Mouse (Mus musculus): Measurements from ENCODE around the gene Stat3.

Gene Stat3

DNA sequence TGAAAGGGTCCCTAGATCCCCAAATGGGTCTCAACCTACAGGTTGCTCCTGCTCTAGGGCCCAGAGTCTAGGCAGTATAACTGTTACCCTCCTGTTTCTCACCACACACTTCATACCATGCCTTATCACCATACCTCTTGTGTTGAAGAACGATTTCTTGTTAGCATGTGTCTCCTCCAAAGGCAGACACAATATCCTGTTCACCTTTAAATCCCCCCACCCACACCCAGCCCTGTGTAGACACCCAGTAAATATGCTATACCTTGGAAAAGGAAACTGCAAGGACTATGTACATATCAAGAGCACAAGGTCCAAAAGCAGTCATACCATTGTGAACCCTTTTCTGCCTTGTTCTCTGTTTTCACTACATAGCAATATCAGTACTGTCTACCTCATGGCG lies 87.3 kb downstream of the Stat3 start:
- DNase-seq (ENCODE audit: low spot score): no peak

DNA sequence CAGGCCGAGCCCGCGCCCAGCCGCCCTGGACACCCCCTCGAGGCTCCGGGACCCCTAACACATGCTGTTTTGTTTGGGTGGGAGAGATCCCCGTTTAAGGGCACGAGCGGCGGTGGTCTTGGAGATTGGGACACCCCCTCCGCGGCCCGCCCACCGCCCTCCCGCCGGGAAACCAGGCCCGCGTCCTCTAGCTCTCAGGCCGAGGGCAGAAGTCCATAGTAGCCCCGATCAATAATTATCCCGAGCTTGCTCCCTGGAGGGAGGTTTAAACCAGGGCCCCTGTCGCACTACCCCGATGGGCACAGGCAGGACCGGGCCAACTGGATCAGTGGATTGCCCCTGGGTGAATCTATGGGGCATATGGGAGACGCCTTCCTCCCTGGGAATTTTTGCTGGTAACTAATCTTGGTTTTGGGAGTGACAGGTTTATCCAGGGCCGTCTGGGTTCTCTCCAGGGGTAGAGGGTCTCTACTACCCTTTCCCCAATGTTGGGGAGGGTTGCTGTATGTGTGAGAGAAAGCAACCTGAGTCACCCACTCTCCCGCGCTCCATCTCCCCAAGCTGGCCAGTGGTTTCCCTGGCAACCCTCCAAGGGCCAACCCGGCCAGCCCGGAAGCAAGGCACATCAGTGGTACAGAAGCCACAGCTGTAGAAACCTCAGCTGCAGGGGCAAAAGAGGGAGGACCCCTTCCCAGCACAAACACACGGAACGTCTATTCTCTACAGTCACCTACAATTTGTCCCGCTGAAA lies 88.4 kb downstream of the Stat3 start:
- DNase-seq (ENCODE audit: low spot score): no peak

DNA sequence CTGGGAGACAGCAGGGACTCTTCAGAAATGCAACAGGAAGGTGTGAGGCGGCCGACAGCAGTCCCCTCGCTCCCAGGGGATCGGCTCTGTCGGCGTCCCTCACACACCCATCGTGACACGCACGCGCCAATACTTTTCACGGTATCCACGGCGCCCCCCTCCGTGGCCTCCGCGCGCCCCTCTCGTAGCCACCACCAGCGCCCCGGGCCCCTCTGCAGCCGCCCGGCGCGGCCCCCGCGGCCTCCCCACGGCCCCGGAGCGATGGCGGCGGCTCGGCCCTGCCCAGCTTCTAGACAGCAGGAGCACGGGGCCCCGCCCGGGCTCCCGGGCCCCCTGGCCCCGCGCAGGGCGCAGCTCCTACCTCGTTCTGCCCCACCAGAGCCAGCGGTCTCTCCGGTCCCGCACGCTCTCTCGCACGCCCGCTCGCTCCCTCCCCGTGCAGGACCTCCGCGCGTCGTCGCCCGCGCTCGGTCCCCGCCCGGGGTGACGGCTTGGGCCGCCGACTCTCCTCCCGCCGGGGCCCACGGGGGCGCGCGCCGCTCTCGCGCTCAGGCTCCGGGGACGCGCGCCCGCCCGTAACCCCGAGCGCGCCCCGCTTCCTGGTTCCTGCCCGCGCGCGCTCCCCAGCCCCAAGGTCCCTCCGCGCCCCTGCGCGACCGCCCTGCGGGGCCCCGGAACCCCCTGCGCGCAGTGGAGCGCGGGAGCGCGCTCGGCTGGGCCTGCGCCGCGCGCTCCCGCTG lies 89.1 kb downstream of the Stat3 start, which contains the start of gene Stat5b:
Gene Stat5b, minus strand, starts transcription at position 687 of the 740 bp plus-strand sequence.
- DNase-seq (ENCODE audit: low spot score): no peak

DNA sequence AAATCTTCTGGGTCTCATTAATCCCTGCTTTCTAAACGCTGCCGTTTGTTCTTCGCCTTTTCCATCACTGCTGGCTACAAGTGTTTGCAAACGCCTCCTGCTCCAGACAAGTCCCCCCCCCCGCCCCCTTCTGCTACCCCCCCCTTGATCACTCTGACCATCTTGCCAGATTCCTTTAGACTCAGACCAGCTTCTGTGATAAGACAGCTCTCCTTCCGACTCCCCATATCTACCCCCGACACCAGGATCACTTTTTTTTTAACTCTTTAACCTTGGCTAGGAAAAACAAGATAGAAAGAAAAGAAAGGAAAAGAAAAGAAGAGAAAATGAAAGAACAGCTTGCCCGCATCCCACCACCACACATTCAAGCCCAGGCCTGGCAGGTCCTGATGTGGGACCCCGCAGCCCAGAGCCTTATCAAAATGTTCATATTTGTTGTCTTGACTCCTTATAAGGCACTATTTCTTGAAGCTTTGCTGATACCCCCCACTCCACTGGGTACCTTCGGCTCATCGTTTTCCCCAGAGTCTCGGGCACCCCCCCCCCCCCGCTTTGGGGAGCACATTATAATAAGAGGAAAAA lies 89.8 kb downstream of the Stat3 start:
- DNase-seq (ENCODE audit: low spot score): no peak

DNA sequence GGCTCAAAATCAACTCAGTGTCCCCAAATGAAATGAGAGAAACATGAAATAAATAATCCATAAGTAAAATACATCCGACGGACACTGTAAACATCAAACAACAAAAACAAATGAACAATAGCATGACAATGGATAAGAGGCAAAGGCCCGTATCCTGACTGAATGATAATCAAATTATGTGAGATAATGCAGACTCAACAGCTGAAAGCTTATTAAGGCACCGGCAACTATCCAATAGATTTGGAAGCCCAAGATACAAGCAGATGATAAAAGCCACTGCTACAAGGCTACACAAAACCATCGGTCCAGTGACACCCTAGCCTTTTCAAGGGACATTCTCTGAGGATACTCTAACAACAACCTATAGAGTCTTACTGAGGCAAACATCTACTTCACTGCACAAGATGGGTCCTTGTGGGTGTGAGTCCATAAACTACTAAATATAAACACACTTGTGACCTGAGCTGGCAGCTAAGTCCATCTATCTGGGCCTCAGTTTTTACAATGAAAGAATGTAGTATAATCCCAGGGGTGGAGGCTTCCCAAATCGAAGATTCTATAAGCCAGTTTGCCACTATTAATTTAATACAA lies 90.5 kb downstream of the Stat3 start:
- DNase-seq (ENCODE audit: low spot score): no peak

DNA sequence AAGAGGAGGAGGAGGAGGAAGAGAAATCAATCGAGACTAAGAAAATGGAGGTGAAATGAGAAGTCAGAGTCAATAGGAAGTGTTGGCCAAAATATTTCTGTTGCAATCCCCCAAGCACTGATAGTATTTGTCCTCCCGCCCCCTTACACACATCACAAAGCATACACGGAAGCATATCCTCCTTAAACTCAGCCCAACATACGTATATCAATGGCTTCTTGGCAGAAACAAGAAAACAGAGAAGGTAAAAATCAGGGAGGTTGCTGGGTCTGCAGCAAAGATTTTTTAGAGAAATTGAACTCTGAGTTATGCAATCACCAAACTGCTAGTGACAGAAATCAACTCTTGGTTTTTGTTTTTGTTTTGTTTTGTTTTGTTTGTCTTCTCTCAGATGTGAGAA lies 91.3 kb downstream of the Stat3 start:
- no peak for DNase-seq (ENCODE audit: low spot score)

DNA sequence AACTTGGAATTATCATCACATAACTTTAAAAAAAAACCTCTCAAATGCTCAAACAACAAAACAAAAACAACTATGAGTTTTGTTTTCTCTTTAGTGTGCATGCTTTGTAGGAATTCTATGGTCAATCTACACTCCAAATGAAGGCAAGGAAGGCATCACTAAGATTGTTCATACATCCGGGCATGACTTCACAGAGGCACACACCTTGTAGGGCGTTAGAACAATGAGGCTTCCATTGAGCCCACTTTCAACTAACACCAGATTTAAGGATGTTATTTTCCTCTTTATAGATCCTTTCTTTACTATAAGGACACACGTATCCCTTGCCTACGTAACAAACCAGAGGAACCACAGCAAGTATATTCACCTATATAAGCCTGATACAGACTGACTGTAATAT lies 91.8 kb downstream of the Stat3 start:
- DNase-seq (ENCODE audit: low spot score): no peak

DNA sequence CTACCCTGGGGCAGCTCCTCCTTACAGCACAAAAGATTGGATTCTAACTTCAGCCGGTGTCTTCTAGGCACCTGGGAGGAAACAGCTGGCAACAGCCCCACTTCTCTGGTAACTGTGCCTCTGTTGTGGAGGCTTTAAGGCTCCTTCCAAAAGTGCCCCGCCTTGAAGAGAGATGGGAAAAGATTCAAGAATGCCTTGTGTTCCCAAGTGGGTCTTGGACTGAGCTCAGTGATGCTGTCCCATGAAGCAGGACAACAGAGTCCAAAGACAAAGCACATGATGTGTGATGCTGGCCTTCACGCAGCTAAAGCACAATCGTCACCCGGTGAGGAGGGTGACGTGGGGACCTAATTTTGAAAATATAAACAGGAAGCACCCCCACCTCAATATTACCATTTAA lies 93.5 kb downstream of the Stat3 start:
- DNase-seq (ENCODE audit: low spot score): no peak

DNA sequence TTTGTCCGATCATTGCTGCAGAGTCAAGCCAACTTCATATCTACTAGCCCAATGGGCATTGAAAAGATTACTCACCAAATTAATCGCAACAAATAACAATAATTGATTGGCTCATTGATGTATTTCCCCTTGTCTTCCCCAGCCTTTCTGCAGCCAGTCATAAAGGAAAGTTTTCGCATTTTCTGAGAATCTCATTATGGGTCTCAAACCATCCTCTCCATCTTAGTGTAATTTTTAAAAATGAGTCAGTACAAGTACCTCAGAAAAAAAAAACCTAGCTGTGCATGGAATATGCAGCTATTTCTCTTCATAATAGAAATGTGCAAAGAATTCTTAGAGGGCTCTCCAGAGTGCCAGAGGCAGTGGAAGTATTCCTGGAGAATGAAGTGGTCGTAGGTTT lies 95.2 kb downstream of the Stat3 start:
- no peak for DNase-seq (ENCODE audit: low spot score)

DNA sequence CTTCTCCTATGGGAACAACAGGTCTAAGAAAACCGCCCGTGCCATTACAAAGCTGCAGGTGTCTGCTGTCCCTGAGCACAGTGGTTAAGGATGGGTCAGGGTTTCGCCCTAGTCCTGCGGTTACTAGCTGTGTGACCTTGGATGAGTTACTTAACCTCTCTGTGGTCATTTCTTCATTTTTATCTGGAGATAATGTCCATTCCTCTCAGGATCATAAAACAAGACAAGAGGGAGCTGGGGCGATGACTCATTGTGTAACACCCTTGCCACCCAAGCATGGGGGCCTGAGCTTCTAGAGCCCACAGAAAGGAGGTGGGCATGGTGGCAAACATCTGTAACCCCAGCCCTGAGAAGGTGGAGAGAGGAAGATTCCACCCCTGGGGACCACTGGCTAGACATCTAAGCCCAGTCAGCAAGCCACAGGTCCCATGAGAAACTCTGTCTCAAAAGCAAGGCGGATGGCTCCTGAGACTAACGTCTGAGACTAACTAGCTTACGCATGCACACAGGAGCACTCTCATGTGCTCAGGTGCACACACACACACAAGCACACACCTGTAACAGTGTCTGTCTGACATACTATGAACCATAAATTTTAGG lies 96.2 kb downstream of the Stat3 start:
- DNase-seq (ENCODE audit: low spot score): no peak

DNA sequence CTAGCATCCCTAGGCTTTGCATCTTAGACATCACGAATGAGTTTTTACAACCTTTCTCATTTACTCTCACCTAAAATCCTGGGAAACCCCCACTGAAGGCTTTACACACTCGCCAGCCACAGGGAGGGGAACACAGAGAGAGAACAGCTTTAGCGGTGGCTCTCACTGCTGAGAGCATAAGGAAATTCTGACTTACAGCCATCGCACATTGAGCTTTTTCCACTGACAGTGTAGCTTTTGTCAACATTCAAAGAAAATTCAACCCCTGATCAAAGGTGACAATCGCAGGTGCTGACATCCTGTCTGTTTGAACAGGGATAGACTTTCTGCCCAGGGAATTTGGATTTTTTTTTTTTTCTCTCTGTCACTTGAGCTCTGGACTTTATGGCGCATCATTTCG lies 97.3 kb downstream of the Stat3 start:
- DNase-seq (ENCODE audit: low spot score): no peak

DNA sequence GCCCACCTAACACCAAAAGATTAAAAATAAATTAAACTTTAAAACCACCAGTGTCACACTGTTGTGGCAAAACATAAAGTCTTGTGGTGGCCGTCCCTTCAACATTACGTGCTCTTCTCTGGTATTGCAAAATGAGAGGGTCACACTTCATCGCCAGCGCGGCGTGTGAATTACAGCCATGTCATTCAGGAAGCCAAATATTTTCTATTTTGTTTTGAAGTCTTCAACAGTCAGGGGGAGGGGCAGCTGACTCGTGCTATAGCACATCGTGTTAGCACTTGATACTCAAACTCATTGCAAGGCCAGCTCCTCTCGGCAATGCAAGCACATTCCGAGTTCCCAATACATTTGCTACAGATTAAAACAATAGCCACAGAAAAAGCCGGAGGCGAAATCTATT lies 98.5 kb downstream of the Stat3 start:
- no peak for DNase-seq (ENCODE audit: low spot score)

DNA sequence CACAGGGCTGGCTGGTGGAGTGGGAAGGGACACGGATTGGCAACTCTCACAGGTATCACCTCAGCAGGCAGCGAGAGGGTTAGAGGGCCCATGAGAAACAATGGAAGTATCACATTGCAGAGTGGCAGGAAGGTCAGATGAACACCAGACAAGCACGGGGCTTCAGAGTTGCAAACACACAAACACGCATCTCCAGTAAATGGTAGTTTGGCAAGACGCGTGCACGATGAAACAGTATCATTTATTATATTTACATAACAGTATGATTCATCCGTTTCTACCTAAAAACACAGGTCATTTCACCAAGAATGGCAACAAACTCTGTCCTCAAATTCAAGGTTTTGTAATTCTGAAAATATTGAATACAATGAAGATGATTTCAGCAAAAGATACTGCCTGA lies 99.8 kb downstream of the Stat3 start:
- no peak for DNase-seq (ENCODE audit: low spot score)

DNA sequence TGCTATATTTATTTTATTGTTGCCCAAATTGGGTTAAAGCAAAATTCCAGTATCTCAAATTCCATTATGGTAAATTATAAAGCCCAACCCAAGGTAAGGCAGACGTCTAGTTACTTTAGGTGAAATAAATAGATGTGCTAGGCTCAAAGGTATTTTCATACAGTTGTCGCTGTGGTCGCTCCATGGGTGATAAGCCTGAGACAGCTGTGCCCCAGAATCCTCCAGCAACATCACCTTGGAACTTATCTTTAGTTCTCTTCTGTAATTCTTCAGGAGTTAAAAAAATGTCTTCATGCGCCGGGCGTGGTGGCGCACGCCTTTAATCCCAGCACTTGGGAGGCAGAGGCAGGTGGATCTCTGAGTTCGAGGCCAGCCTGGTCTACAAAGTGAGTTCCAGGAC lies 100.4 kb downstream of the Stat3 start:
- no peak for DNase-seq (ENCODE audit: low spot score)

DNA sequence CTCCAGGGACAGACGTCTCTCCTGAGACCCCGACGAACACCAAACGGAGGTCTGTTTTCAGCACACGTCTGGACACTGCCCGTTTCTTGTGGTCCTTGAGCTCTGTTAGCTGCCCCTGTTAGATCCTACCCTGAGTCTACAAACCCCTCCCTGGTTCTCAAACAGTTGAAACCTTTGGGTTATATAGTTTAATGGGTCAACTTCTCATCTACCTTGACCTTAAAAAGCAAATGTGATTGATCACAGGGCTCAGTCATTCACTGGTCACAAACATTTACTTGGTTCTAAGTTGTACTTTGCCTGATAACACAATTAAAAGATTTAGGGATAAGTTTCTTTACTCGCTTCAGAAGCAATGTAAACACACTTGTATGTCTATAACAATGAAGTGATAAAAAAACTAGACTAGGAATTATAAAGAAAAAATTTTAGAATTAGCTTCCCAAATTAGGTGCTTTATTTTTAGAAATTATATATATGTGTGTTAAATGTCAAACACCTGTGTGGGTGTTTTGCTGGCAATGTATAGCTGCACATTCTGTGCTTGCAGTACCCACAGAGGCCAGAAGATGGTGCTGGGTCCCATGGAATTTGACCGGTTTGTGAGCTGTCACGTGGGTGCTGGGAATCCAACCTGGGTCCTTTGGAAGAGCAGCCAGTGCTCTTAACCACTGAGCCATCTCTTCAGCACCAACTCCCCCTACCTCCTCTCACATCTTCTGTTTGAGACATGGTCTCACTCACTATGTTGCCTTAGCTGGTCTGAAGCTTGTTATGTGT lies 102.2 kb downstream of the Stat3 start:
- no peak for DNase-seq (ENCODE audit: low spot score)
